Mouse (Mus musculus) mature B cell (primary cell): Measurements from ENCODE around the gene Clip3.

Experiments
- in situ Hi-C: fragments of 300-500 bp; cut with MboI; formaldehyde crosslinking; loops from 2 replicates; pipeline ENCODE4 v1.14.3; 2019

The Clip3 gene

DNA sequence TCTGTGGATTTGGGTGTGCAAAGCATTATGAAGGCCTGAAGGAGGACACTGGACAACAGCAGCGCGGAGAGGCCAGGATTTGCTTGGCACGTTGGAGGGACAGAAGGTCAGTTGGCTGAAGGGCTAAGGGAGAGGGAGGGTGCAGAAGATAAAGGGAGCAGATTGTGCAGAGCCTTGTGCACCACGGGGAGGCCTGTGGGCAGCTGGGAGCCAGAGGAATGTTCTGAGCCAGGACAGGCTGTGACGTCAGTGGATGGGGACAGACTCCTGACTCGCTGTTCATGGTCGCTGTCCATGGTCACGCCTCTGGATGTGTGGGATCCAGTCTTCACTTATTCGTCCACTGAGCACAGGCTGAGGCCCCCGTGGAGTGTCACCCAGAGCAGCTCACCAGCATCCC lies 3.6 kb downstream of the Clip3 start:
- in situ Hi-C loops: no loop called here

DNA sequence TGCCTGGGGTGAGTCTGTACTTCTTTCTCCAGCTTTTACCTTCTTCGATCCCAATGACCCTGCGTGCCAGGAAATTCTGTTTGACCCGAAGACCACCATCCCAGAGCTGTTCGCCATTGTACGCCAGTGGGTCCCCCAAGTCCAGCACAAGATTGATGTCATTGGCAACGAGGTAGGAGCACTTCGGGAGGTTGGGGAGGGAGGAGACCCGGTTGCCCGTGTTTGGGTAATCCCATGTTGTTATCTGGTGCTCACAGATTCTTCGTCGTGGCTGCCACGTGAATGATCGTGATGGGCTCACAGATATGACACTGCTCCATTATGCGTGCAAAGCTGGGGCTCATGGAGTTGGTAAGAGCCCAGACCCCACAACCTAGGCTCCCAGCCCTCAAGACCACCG lies 5.3 kb downstream of the Clip3 start:
- in situ Hi-C loops: no loop called here

DNA sequence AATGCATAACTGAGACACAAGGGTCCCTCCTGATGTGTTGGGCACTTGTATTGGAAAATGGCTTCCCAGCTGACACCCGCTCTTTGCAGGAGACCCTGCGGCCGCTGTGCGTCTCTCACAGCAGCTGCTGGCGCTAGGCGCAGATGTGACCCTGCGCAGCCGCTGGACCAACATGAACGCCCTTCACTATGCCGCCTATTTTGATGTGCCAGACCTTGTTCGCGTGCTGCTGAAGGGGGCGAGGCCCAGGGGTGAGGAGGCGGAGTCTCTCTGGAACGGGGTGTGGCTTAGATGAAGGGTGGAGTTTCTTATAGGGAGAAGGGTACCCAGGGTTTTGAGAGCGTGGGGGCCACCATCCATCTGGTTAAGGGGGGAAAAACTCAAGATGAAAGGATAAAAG lies 5.7 kb downstream of the Clip3 start:
- in situ Hi-C loops: no loop called here

DNA sequence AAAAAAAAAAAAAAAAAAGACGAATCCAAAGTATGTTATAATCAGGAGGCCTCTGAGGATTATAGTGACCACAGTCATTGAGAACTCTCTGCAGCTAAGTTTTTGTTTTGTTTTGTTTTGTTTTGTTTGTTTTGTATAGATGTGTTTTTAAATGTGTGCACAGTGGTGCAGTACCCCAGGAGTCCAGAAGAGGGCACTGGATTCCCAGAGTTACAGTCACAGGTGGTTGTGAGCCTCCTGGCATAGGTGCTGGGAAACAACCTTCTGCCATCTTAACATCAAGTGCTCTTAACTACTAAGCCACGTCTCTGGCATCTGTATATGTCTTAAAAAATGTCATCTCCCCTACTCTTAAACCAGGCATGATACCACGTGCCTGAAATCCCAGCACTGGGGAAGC lies 9.4 kb downstream of the Clip3 start:
- in situ Hi-C loops: no loop called here

DNA sequence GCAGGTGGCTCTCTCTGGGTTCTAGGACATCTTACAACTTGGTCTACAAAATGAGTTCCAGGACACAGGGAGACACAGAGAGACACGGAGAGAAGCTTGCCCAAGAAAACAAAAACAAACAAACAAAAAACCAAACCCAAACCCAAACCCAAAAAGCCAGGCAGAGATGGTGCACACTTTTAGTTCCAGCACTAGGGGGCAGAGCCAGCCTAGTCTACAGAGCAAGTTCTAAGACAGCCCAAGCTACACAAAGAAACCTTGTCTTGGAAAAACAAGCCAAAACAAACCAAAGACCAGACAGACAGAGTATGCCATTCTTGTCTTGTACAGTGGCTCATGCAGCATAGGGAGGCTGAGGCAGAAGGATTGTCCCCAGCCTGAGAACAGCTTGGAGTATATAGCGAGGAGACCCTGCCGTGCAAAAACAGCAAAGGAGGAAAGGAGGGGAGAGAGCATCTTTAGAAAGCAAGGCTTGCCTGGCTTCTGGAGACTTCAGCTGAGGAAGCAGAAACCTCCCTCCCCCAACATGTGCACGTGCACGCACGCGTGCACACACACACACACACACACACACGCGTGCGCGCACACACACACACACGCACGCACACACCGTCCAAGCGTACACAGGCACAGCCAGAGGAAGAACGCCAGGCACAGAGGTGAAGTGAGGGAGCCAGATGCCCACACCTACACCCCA lies 14.7 kb downstream of the Clip3 start:
- in situ Hi-C loops: no loop called here

DNA sequence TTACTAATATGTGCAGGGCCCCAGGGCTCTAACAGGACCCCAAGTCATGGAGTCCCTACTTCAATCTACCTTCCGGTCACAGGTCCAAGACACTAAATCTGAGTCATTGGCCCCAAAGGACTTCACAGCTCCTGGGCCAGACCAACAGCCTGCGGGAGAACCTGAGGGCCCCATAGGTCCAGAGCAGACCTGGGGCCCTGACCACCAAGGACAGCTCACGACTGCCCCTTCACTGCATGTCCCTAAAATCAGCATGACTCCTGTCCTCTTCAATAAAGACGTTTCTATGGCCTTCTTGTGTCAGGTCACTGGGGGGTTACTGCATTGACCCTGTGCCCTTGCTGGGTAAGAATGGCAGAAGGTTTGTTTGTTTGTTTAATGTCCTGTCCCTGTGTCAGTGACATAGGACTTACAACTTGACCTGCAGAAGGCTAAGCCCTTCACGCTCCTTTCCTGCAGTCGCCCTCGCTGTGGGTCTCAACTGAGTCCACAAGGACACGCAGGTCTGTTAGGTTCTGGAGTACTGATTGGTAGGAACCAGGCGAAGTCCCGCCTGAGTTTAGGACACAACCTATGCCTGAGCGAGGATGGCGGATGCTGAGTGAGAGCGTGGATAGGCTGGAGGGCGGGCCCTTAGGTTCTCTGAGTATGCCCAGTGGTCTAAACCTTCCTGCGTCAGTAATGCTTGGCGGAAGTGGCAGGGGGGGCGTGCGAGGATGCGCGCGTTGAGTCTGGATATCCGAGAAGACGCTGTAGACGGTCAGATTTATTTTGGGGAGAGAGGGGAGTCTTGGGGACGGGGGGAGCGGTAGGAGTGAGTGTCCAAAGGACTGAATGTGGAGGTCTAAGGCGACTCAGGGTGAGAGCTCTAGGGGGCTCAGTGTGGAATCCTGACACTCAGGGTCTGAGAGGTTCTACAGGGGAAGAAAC lies 16.8 kb downstream of the Clip3 start, which contains the start of gene Alkbh6:
Alkbh6 (plus strand) TSS at position 642 of the 930 bp plus-strand sequence.
- in situ Hi-C loops: no loop called here

DNA sequence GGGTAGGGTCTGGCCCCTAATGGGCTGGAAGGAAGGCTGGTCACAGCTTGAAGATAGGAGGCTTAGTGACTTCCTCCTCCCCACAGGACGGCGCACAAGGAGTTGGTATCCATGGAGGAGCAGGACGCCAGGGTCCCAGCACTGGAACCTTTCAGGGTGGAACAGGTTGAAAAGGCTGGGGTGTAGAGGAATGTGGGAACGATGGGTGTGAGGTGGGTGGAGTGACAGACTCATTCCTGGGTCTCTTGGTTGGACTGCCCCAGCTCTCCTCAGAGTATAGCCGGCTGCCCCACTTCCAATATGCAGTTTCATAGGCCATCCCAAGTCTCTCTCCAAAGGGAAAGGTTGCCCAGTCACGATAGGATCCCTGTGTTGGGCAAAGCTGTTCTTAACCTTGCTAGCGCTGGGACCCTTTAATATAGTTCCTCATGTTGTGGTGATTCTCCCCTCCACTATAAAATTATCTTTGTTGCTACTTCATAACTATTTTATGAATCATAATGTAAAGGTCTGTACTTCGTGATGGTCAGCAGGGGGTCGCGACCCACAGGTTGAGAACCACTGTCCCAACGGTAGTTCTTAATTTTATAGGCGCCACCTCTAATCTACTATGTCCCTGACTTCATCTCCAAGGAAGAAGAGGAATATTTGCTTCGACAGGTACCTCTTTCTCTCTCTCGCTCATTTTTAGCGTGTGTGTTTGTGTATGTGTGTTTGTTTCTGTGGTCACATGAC lies 18.0 kb downstream of the Clip3 start:
- in situ Hi-C loops: no loop called here

DNA sequence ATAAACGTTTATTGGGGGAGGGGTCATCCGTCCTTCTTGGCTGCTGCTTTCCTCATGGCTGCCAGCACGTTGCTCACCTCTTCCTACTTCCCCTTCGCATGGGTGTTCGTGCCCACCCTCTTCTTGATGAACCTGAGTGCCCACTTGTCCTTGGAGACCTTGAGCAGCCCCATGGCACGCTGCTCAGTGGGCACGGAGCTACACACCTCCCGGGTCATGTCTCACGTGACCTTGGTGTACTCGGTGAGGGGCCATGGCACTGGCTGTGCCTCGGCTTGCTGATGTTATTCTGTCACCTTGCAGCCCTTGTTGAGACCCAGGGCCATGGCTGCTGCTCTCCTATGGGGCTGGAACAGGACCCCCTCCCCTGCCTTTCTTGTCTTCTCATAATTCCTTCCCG lies 18.6 kb downstream of the Clip3 start:
- in situ Hi-C loops: no loop called here

DNA sequence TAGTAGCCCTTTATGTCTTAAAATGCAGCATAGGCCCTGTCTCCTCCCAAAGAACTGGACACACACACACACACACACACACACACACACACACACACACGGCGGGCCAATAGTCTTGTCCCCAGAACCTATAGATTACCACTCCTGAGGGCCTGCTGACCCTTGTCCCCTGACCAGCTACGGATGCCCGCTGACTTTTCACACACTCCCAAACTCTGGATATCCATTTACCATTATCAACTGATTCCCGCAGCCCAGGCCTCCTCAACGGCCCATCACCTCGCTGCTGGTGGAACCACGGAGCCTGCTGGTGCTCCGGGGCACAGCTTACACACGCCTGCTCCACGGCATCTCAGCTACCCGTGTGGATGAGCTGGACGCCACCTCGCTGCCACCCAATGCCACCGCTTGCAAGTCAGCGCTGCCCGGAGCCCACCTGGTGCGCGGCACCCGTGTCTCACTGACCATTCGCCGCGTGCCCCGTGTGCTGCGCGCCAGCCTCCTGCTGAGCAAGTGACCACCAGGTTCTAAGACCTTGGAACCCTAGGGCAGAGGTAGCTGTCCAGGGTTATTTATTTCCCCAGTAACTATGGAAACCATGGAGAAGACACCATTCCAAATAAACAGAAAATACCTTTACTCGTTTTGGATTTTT lies 22.3 kb downstream of the Clip3 start:
- in situ Hi-C loops: no loop called here

DNA sequence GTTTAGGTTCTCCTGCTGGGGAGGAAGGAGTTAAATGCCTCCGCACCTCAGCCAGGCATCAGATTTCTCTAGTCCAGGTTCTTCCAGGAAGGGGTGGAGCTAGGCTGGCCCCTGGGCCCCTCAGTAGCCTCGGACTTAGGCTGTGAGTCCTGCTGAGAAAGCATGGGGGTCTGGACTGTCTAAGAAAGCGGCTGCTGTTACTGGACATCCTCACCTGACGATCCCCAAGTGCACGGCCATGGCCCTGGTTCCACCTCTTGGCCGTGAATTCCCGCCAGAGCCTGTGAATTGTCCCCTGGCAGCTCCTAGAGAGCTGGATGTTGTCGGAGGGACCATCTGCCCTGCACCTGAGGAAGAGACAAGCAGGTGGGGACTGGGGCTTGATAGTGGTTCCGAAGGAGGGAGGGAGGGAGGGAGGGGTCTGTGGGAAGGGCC lies 23.2 kb downstream of the Clip3 start, which contains the start of gene Syne4:
Syne4 (plus strand) TSS at position 87 of the 435 bp plus-strand sequence.
- in situ Hi-C loops: no loop called here

DNA sequence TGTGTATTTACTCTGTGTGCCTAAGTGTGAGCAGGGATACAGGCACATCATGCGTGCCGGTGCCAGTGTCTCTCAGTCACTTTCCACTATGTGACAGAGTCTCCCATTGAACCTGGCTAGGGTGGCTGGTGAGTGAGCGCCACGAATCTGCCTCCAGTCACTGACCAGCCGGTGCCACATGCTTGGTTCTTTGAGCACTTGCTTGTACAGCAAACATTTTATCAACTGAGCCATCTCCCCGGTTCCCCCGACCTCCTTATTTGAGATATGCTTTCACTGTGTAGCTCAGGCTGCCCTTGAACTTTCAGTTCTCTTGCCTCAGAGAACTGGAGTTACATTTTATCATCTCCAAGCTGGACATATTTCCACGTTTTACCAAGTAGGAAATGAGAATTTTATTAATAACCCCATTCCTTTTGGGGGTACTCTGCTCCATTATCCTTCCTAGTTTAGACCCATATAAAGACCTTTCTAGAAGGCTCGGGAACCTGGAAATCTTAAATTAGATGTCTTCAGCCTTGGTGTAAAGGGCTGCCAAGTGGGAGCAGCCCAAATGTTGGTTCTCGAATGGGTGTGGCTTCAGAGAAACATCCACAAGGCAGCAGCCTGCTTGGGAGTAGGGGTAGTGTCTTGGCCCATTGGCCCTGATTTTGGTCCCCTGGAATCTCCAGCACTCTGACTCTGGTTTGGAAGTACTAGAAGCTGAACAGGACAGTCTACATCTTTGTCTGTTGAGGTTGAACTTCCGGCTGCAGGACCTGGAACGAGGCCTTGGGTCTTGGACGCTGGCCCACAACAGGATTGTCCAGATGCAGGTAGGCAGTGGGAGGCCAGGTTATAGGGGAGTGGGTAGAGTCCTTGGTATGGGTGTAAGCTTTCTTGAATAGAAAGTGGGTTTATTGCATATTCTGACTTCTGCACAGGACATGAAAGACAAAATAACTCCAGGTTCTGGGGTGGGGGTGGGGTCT lies 24.3 kb downstream of the Clip3 start:
- in situ Hi-C loops: no loop called here

DNA sequence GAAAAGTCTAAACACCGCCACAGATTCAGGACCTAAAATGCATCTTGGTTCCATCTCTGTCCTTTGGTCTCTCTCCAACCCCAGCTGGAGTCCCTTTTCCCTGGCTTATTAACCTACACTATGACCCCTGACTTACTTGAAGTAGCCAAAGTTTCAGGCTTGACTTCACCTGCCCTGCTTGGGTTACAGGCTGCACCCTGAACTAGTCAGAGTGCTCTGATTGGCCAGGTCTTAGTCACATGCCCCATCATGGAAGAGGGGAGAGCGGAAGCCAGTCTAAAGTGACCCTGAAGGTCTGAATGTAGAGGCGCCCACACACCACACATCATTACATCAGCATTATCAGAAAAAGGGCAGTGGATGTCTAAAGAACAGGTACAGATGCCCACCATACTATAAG lies 26.6 kb downstream of the Clip3 start:
- in situ Hi-C loops: no loop called here

DNA sequence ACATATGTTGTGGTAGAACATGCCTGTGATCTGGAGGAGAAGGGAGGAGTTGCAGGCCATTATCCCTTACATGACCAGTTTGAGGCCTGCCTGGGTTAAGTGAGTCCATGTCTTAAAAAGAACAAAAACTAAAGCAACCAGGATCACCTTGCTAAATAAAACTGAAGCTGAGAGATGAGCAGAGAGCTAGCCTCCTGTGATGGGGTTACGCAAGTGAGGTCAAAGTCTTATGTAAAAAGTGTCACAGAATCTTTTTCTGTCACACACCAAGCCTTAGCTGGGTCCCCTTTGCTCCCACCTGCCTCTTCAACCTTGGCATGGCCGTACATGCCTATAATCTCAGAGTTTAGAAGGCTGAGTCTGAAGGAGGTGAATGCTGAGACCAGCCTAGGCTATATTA lies 29.4 kb downstream of the Clip3 start:
- in situ Hi-C loops: no loop called here

DNA sequence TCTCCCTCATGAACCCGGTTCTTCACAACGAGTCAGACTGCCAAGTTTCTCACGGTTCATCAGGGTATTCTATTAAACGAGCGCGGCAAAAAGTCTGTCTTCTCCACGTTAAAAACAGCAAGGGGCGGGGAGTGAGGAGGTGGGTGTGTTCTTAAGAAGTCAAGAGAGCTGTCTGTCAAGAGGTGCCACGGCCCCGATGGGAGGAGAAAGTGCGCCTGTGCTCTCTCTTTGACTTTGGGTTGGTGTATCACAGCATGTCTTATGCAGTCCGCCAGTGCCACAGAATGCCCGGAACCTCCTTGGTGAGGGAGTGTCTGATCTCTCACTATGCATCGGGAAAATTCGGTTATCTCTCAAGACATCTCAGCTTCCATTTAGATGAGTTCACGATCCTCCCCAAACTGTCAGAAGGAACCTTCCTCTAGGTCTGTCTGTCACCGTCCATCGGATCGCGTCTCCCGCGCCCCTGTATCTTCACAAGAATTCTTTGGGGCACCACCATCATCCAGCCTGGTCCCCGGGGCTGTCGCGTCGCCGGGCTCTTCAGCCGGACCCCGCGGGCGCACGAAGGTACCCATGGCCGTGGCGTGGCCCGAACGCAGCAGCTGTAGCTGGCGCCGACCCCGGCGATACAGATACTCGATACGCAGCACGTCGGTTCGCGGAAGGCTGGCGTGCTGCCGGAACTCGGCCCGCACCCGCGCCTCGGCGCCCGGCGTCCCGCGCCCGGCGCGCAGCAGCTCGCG lies 30.2 kb downstream of the Clip3 start, which contains the start of gene E130208F15Rik:
E130208F15Rik (plus strand) TSS at position 202 of the 746 bp plus-strand sequence.
- in situ Hi-C loops: no loop called here

DNA sequence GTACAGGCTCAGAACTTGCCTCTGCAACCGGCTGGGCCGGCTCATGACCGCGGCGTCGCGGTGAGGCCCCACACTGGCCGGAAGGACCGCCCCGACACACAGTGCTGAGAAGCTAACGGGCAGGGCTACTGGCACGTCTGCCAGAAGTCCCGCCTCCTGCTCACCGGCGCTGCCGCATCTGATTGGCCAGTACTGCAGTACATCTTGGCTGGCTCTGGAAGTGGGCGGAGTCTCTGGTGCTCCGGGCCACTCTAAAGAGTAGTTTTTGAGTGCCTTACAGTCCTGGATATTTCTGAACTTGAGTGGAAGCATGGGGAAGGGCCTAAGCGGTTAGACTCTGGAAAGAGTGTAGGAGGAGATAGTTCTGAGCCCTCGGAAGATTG lies 30.7 kb downstream of the Clip3 start:
- in situ Hi-C loops: no loop called here

DNA sequence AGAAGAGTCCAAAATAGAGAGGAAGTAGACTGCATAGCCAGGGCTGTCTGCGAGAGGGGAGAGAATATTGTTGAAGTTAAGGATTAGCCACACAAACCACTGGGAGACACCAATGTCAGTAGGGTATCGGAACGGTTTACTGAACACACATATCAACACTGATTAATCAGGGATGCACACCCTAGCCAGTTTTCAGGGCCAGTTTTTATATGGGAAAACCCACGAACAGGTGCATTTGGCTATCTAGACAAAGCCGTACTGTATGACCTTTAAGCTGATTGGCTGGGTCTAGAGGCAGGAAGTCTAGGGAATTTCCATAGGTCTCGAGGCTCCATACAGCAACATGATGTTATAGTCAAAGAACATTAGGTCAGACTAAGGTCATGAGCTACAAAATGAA lies 31.3 kb downstream of the Clip3 start:
- in situ Hi-C loops: no loop called here

DNA sequence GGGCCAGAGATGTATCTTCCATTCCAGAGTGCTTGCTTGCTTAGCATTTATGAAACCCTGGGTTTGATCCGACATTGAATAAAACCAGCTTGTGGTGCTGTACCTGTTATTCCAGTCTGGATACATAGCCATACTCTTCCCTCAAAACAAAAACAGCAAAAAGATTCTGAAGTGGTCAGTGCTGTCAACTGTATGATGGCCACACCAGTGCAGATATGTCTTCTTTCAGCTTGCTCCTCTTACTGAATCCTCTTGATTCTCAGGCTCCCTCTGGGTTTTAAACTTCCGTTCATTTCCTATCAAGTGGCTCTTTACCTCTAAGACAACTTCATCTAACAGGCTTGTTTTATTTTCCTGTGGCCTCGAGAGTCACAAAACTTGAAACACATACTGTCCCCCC lies 32.3 kb downstream of the Clip3 start, which contains the start of gene Sdhaf1:
Sdhaf1 (minus strand) TSS at position 101 of the 400 bp plus-strand sequence.
- in situ Hi-C loops: no loop called here

DNA sequence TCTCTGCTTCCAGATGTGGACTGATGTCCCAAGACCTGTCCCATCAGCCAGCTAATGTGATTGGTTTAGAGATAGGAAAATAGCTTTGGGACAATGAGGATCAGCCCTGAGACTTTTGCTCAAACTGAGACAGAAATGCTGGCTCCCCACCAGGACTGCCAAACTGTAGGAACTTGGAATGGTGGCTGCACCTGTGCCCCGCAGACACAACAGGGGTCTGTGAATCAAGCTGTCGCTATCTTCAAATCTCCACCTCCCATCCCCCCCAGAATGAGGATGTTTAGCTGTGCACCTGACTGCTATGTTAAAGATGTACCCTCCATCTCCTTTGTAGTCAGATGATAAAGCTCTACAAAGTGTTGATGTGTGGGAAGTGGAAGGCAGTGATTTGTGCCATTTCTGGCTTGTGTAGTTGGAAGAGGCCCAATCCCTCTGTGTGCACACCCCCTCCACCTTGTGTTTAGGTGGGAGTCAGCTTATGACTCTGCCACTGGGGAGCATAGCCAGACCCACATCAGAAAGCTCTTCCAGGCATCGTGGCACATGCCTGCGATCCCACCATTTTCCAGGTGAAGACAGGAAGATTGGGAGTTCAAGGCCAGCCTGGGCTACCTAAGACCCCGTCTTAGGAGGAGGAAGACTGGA lies 32.9 kb downstream of the Clip3 start:
- in situ Hi-C loops: no loop called here

DNA sequence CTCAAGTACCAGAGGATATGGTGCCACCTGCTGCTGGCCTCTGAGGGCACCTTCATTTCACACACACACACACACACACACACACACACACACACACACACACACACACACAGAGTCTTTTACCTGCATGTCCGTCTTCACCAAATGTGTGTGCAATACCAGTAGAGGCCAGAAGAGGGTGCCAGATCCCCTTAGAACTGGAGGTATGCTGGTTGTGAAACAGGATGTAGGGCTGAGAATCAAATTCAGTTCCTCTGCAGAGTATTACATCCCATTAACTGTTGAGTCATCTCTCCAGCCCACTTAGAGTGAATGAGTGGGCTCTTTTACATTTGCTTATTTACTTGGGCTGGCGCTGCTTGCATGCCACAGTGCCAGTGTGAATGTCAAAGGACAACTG lies 33.8 kb downstream of the Clip3 start:
- in situ Hi-C loops: no loop called here
